Mouse (Mus musculus) liver (tissue): ENCODE data around the gene Krtap17-1.

Source experiments
- DNase-seq: peaks from one replicate; pipeline ENCODE4 v3.0.0-alpha.2; 2020; ENCODE audit warnings: mixed read lengths

Gene Krtap17-1

DNA sequence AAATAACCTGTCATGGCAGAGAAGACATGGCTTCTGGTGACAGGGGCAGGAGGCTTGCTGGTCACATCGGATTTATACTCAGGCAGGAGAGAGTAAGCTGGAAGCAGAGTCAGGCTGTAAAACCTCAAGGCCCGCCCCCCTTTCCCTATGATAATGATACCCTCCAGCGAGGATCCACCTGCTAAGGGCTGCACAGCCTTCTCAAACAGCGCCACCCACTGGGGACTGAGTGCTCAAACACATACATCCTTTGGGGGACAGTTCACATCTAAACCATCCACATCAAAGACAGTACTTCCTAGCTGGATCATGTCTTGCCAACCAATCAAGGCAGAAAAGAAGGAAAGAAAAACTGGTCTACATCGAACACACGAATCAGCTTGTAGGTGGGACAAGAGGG, 29.6 kb downstream of the Krtap17-1 start:
- DNase-seq: no peak

DNA sequence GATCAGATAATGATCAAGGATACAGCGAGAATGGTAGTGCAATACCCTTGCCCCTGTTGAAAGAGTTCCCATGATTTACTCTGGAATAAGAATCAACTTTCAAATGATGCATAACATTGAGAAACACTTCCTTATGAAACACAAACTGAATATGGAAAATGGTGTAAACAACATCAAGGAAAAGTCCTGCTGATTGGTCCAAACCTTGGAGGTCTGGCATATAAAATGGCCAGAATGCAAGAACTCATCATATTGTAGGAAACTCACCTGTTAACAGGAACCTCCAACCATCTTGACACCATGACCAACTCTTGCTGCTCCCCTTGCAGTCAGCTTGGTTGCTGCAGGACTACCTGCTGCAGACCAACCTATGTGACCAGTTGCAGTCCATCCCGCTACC, 45.6 kb downstream of the Krtap17-1 start, which contains the start of gene Krtap9-5:
Gene Krtap9-5 (plus strand): TSS at position 301 of the 400 bp plus-strand sequence.
- no peak for DNase-seq
